Mouse (Mus musculus): ENCODE data around the gene Zdhhc19. TPM values are rescaled to one million over a fixed set of nuclear protein-coding genes. Genes with fewer than 3 reads are reported as not detected.

Zdhhc19 gene
- polyA plus RNA-seq, 1 experiment = 0.20 TPM

- H3K4me1 ChIP-seq = peaks cover 88% of the 10 kb centered on the region
- TF ChIP-seq GATA1 (IDR thresholded peaks at IDR 0.05; ENCODE audit: borderline replicate concordance, low read length) = no peak
- TF ChIP-seq FLI1 (IDR thresholded peaks at IDR 0.05; ENCODE audit: low read length) = no peak
- H3K36me3 ChIP-seq (replicated peaks; ENCODE audit: low read length) = no peaks in the 10 kb centered on the region
These were observed 15.9 kb downstream of the Zdhhc19 start for GRCm38 (mm10) chr16:32511827-32512490.

GRCm38 (mm10) chr16:32512921-32513320, 16.9 kb downstream of the Zdhhc19 start:
- H3K27me3 ChIP-seq (replicated peaks) = peaks cover 10% of the 10 kb centered on the region
- no peaks in the 10 kb centered on the region for H3K9me3 ChIP-seq
- peaks cover 87% of the 10 kb centered on the region for H3K4me1 ChIP-seq
- H3K36me3 ChIP-seq (replicated peaks; ENCODE audit: low read length) = no peaks in the 10 kb centered on the region
- H3K4me3 ChIP-seq (replicated peaks) = no peak overlapping the region
- TF ChIP-seq GATA1 (IDR thresholded peaks at IDR 0.05; ENCODE audit: borderline replicate concordance, low read length) (no peak), FLI1 (IDR thresholded peaks at IDR 0.05; ENCODE audit: low read length) (no peak)

More at GRCm38 (mm10) chr16:32511827-32512490, 15.9 kb downstream of the Zdhhc19 start:
- Histone ChIP-seq H3K27me3 (replicated peaks) (peaks cover 6% of the 10 kb centered on the region), H3K4me3 (replicated peaks) (no peak overlapping the region), H3K9me3 (no peaks in the 10 kb centered on the region)

GRCm38 (mm10) chr16:32513401-32513800, 17.3 kb downstream of the Zdhhc19 start:
- no peak overlapping the region for H3K4me3 ChIP-seq (replicated peaks)
- H3K27me3 ChIP-seq (replicated peaks) = peaks cover 14% of the 10 kb centered on the region
- TF ChIP-seq FLI1 (IDR thresholded peaks at IDR 0.05; ENCODE audit: low read length) (no peak), GATA1 (IDR thresholded peaks at IDR 0.05; ENCODE audit: borderline replicate concordance, low read length) (no peak)
- no peaks in the 10 kb centered on the region for H3K36me3 ChIP-seq (replicated peaks; ENCODE audit: low read length)
- H3K9me3 ChIP-seq = no peaks in the 10 kb centered on the region
- peaks cover 86% of the 10 kb centered on the region for H3K4me1 ChIP-seq

- no peak for TF ChIP-seq FLI1 (IDR thresholded peaks at IDR 0.05; ENCODE audit: low read length)
- TF ChIP-seq GATA1 (IDR thresholded peaks at IDR 0.05; ENCODE audit: borderline replicate concordance, low read length) = no peak
- Histone ChIP-seq H3K27me3 (replicated peaks) (peaks cover 16% of the 10 kb centered on the region), H3K4me1 (peaks cover 83% of the 10 kb centered on the region)
These were observed 17.9 kb downstream of the Zdhhc19 start for GRCm38 (mm10) chr16:32513948-32514347.

GRCm38 (mm10) chr16:32516006-32516962, 20.2 kb downstream of the Zdhhc19 start:
- peaks cover 83% of the 10 kb centered on the region for H3K4me1 ChIP-seq
- no peaks in the 10 kb centered on the region for H3K9me3 ChIP-seq
- TF ChIP-seq GATA1 (IDR thresholded peaks at IDR 0.05; ENCODE audit: borderline replicate concordance, low read length) (no peak), FLI1 (IDR thresholded peaks at IDR 0.05; ENCODE audit: low read length) (no peak)
- H3K27me3 ChIP-seq (replicated peaks) = peaks cover 25% of the 10 kb centered on the region
- no peaks in the 10 kb centered on the region for H3K36me3 ChIP-seq (replicated peaks; ENCODE audit: low read length)
- peak overlapping the region; percentile 28 for H3K4me3 ChIP-seq (replicated peaks)

More at GRCm38 (mm10) chr16:32513948-32514347, 17.9 kb downstream of the Zdhhc19 start:
- no peak overlapping the region for H3K4me3 ChIP-seq (replicated peaks)
- no peaks in the 10 kb centered on the region for H3K9me3 ChIP-seq
- H3K36me3 ChIP-seq (replicated peaks; ENCODE audit: low read length) = no peaks in the 10 kb centered on the region

- peaks cover 23% of the 10 kb centered on the region for H3K27me3 ChIP-seq (replicated peaks)
- TF ChIP-seq FLI1 (IDR thresholded peaks at IDR 0.05; ENCODE audit: low read length) (no peak), GATA1 (IDR thresholded peaks at IDR 0.05; ENCODE audit: borderline replicate concordance, low read length) (no peak)
- H3K4me1 ChIP-seq = peaks cover 81% of the 10 kb centered on the region
- no peaks in the 10 kb centered on the region for H3K36me3 ChIP-seq (replicated peaks; ENCODE audit: low read length)
- no peaks in the 10 kb centered on the region for H3K9me3 ChIP-seq
- H3K4me3 ChIP-seq (replicated peaks) = no peak overlapping the region
These were observed 21.9 kb downstream of the Zdhhc19 start for GRCm38 (mm10) chr16:32517785-32518481.

GRCm38 (mm10) chr16:32519656-32520371, 23.7 kb downstream of the Zdhhc19 start:
- no peaks in the 10 kb centered on the region for H3K9me3 ChIP-seq
- peaks cover 31% of the 10 kb centered on the region for H3K27me3 ChIP-seq (replicated peaks)
- TF ChIP-seq GATA1 (IDR thresholded peaks at IDR 0.05; ENCODE audit: borderline replicate concordance, low read length) (no peak), FLI1 (IDR thresholded peaks at IDR 0.05; ENCODE audit: low read length) (no peak)
- H3K4me1 ChIP-seq = peaks cover 69% of the 10 kb centered on the region
- no peaks in the 10 kb centered on the region for H3K36me3 ChIP-seq (replicated peaks; ENCODE audit: low read length)
- peak overlapping the region; percentile 88 for H3K4me3 ChIP-seq (replicated peaks)

GRCm38 (mm10) chr16:32520372-32520748, 24.3 kb downstream of the Zdhhc19 start:
- TF ChIP-seq GATA1 (IDR thresholded peaks at IDR 0.05; ENCODE audit: borderline replicate concordance, low read length) (no peak), FLI1 (IDR thresholded peaks at IDR 0.05; ENCODE audit: low read length) (no peak)
- H3K4me3 ChIP-seq (replicated peaks) = peak overlapping the region; percentile 88
- no peaks in the 10 kb centered on the region for H3K36me3 ChIP-seq (replicated peaks; ENCODE audit: low read length)
- H3K9me3 ChIP-seq = no peaks in the 10 kb centered on the region
- peaks cover 69% of the 10 kb centered on the region for H3K4me1 ChIP-seq
- H3K27me3 ChIP-seq (replicated peaks) = peaks cover 31% of the 10 kb centered on the region

Measured in megakaryocyte, embryonic 14.5 days (primary cell).